Mouse (Mus musculus) left cerebral cortex, postnatal 36 days (tissue): ENCODE data around the gene Iqcn. TPM values are rescaled to one million over a fixed set of nuclear protein-coding genes. Genes with fewer than 3 reads are reported as not detected.

Experiments
- DNase-seq, 2 experiments: peaks; one replicate each; pipeline ENCODE4 v3.0.0; 2021 to 2022; ENCODE audit warnings: low spot score in 2 of 2, mixed read lengths in 1 of 2
- intact Hi-C: fragments of 180-260 bp; cut with DNase I; formaldehyde crosslinking; loops from one replicate; pipeline ENCODE4 v1.15.1; 2025
- total RNA-seq, 2 experiments: library from RNA; stranded (reverse); gene quantifications; 2 replicates each; pipeline ENCODE4 v1.2.3; 2021

Gene Iqcn
- under 1 TPM; 0.10 to 0.34 TPM for total RNA-seq

GRCm38 (mm10) chr8:70703287-70703686 is at the start of gene Iqcn:
TSS of gene Iqcn (plus strand) at chr8:70703457.
- DNase-seq, result no peak
- intact Hi-C loops, result loop anchor here (5.0 to 10.0 kb wide), 2 partner anchors 52 to 91 kb away; partner anchors contain the start of gene Rab3a

GRCm38 (mm10) chr8:70654121-70654520 is 49.1 kb upstream of the Iqcn start:
- intact Hi-C loops, result no loop called here

GRCm38 (mm10) chr8:70655469-70655868 is 47.8 kb upstream of the Iqcn start:
- intact Hi-C loops, result no loop called here

More at GRCm38 (mm10) chr8:70654121-70654520, 49.1 kb upstream of the Iqcn start:
- no peak for DNase-seq

GRCm38 (mm10) chr8:70656193-70656790 is 47.0 kb upstream of the Iqcn start:
- DNase-seq, result no peak
- intact Hi-C loops, result no loop called here

More at GRCm38 (mm10) chr8:70655469-70655868, 47.8 kb upstream of the Iqcn start:
- no peak for DNase-seq

- DNase-seq, result no peak
- intact Hi-C loops, result no loop called here
These were observed 46.0 kb upstream of the Iqcn start for GRCm38 (mm10) chr8:70657214-70657613.

- DNase-seq, result no peak
- intact Hi-C loops, result no loop called here
These were observed 45.5 kb upstream of the Iqcn start for GRCm38 (mm10) chr8:70657739-70658138.

- intact Hi-C loops, result no loop called here
These were observed 44.2 kb upstream of the Iqcn start for GRCm38 (mm10) chr8:70658897-70659603.

GRCm38 (mm10) chr8:70659604-70660272 is 43.5 kb upstream of the Iqcn start:
- DNase-seq, result peak; percentile 66 to 73

More at GRCm38 (mm10) chr8:70658897-70659603, 44.2 kb upstream of the Iqcn start:
- peak in 1 of 2 experiments; percentile 36 for DNase-seq

GRCm38 (mm10) chr8:70660273-70660725 is 43.0 kb upstream of the Iqcn start, which contains the start of gene Pgpep1:
TSS of gene Pgpep1 (minus strand) at chr8:70660388.
- intact Hi-C loops, result loop anchor here (5.0 kb wide), 1 partner anchor 33 kb away; no protein-coding TSS in a partner anchor
- DNase-seq, result no peak

More at GRCm38 (mm10) chr8:70659604-70660272, 43.5 kb upstream of the Iqcn start:
- intact Hi-C loops, result loop anchor here (5.0 kb wide), 1 partner anchor 32 kb away; no protein-coding TSS in a partner anchor

- intact Hi-C loops, result loop anchor here (5.0 kb wide), 1 partner anchor 36 kb away; no protein-coding TSS in a partner anchor
- DNase-seq, result no peak
These were observed 39.6 kb upstream of the Iqcn start for GRCm38 (mm10) chr8:70663691-70664090.

- intact Hi-C loops, result loop anchor here (5.0 kb wide), 1 partner anchor 37 kb away; no protein-coding TSS in a partner anchor
- DNase-seq, result no peak
These were observed 38.6 kb upstream of the Iqcn start for GRCm38 (mm10) chr8:70664631-70665030.

GRCm38 (mm10) chr8:70665599-70665998 is 37.7 kb upstream of the Iqcn start:
- intact Hi-C loops, result no loop called here

GRCm38 (mm10) chr8:70667071-70667470 is 36.2 kb upstream of the Iqcn start:
- peak; percentile 31 to 60 for DNase-seq
- intact Hi-C loops, result no loop called here

More at GRCm38 (mm10) chr8:70665599-70665998, 37.7 kb upstream of the Iqcn start:
- DNase-seq, result no peak

GRCm38 (mm10) chr8:70671615-70672324 is 31.5 kb upstream of the Iqcn start:
- intact Hi-C loops, result no loop called here
- no peak for DNase-seq

GRCm38 (mm10) chr8:70672325-70673078 is 30.8 kb upstream of the Iqcn start:
- intact Hi-C loops, result loop anchor here (1.0 kb wide), 1 partner anchor 26 kb away; the partner anchor contains the start of gene Jund
- no peak for DNase-seq

- DNase-seq, result peak; percentile 99 to 100
- intact Hi-C loops, result loop anchor here (1.0 kb wide), 1 partner anchor 25 kb away; the partner anchor contains the start of gene Jund
These were observed 30.0 kb upstream of the Iqcn start, which contains the start of gene Lsm4 for GRCm38 (mm10) chr8:70673079-70673856. TSS of gene Lsm4 (plus strand) at chr8:70673248.

- no peak for DNase-seq
- intact Hi-C loops, result no loop called here
These were observed 29.1 kb upstream of the Iqcn start for GRCm38 (mm10) chr8:70674109-70674508.

GRCm38 (mm10) chr8:70674716-70675115 is 28.5 kb upstream of the Iqcn start:
- intact Hi-C loops, result no loop called here
- no peak for DNase-seq
